Mouse (Mus musculus) liver, embryonic 14.5 days (tissue): Measurements from ENCODE around the gene Hist1h2be.

Experiments
- CTCF ChIP-seq: IDR thresholded peaks from 2 replicates; pipeline ENCODE4 v1.5.1; 2016; ENCODE audit warnings: antibody characterized with exemption, low read depth, control low read depth
- EP300 ChIP-seq: IDR thresholded peaks from 2 replicates; pipeline ENCODE4 v1.6.1; 2016; ENCODE audit warnings: antibody characterized with exemption, low read depth

GRCm38 (mm10) chr13:23620056-23620732 lies 730 bp downstream of the Hist1h2be start:
- TF ChIP-seq CTCF (no peak), EP300 (no peak)
